Mouse (Mus musculus): ENCODE measurements around the gene Slc12a5. TPM values are rescaled to one million over a fixed set of nuclear protein-coding genes. Genes with fewer than 3 reads are reported as not detected.

The Slc12a5 gene
- polyA plus RNA-seq, 1 experiment from 2014 or later, result 1.3 TPM

GRCm38 (mm10) chr2:164924100-164924857, 36.3 kb upstream of the Slc12a5 start:
- H3K27ac ChIP-seq (ENCODE audit: poor library complexity, severe bottlenecking), result no peak overlapping the region

GRCm38 (mm10) chr2:164930706-164931581, 29.7 kb upstream of the Slc12a5 start:
- peaks cover 52% of the 10 kb centered on the region for H3K27me3 ChIP-seq (replicated peaks)
- H3K27ac ChIP-seq (ENCODE audit: poor library complexity, severe bottlenecking), result no peak overlapping the region
- 63% methylated on average over 11 of the region's 11 CpGs for WGBS
- no peak overlapping the region for H3K4me2 ChIP-seq
- no peak overlapping the region for H3K9ac ChIP-seq
- no peak for ATAC-seq (ENCODE audit: insufficient number of reproducible peaks, low FRiP score)
- H3K4me3 ChIP-seq, result no peak overlapping the region
- no peaks in the 10 kb centered on the region for H3K36me3 ChIP-seq
- H3K4me1 ChIP-seq (replicated peaks), result no peaks in the 10 kb centered on the region
- H3K9me3 ChIP-seq (replicated peaks), result no peaks in the 10 kb centered on the region

More at GRCm38 (mm10) chr2:164924100-164924857, 36.3 kb upstream of the Slc12a5 start:
- no peaks in the 10 kb centered on the region for H3K4me1 ChIP-seq (replicated peaks)
- H3K9me3 ChIP-seq (replicated peaks), result no peaks in the 10 kb centered on the region
- H3K4me3 ChIP-seq, result no peak overlapping the region
- ATAC-seq (ENCODE audit: insufficient number of reproducible peaks, low FRiP score), result peak; percentile 46; the same call in 1 of the 2 replicates
- 0 out of 2 replicates have a peak, but pooled peaks cover 6% of the 10 kb centered on the region for H3K27me3 ChIP-seq (replicated peaks)
- peaks cover 11% of the 10 kb centered on the region for H3K36me3 ChIP-seq
- H3K4me2 ChIP-seq, result no peak overlapping the region
- no peak overlapping the region for H3K9ac ChIP-seq
- WGBS, result 30% methylated on average over 11 of the region's 11 CpGs

GRCm38 (mm10) chr2:164933534-164933933, 27.1 kb upstream of the Slc12a5 start:
- H3K4me3 ChIP-seq, result no peak overlapping the region
- no peak overlapping the region for H3K4me2 ChIP-seq
- H3K27me3 ChIP-seq (replicated peaks), result peaks cover 71% of the 10 kb centered on the region

GRCm38 (mm10) chr2:164935991-164936390, 24.6 kb upstream of the Slc12a5 start:
- H3K4me2 ChIP-seq, result no peak overlapping the region
- no peak overlapping the region for H3K4me3 ChIP-seq
- no peak for ATAC-seq (ENCODE audit: insufficient number of reproducible peaks, low FRiP score)
- no peaks in the 10 kb centered on the region for H3K36me3 ChIP-seq
- H3K9me3 ChIP-seq (replicated peaks), result no peaks in the 10 kb centered on the region
- H3K4me1 ChIP-seq (replicated peaks), result peaks cover 13% of the 10 kb centered on the region; the same call in 1 of the 2 replicates
- H3K27me3 ChIP-seq (replicated peaks), result peaks cover 94% of the 10 kb centered on the region
- H3K9ac ChIP-seq, result no peak overlapping the region
- no peak overlapping the region for H3K27ac ChIP-seq (ENCODE audit: poor library complexity, severe bottlenecking)
- WGBS, result 67% methylated on average over 4 of the region's 4 CpGs

More at GRCm38 (mm10) chr2:164933534-164933933, 27.1 kb upstream of the Slc12a5 start:
- Histone ChIP-seq H3K9me3 (replicated peaks) (no peaks in the 10 kb centered on the region), H3K27ac (ENCODE audit: poor library complexity, severe bottlenecking) (no peak overlapping the region), H3K4me1 (replicated peaks) (0 out of 2 replicates have a peak, but pooled peaks cover 2% of the 10 kb centered on the region), H3K9ac (no peak overlapping the region), H3K36me3 (no peaks in the 10 kb centered on the region)
- no peak for ATAC-seq (ENCODE audit: insufficient number of reproducible peaks, low FRiP score)
- WGBS, result 43% methylated on average over 8 of the region's 10 CpGs

GRCm38 (mm10) chr2:164938146-164939091, 22.2 kb upstream of the Slc12a5 start:
- peak overlapping the region; percentile 72 for H3K4me2 ChIP-seq
- no peaks in the 10 kb centered on the region for H3K36me3 ChIP-seq
- H3K4me1 ChIP-seq (replicated peaks), result peaks cover 22% of the 10 kb centered on the region
- H3K9ac ChIP-seq, result peak overlapping the region; percentile 52; the same call in 1 of the 2 replicates
- H3K4me3 ChIP-seq, result peak overlapping the region; percentile 40
- H3K9me3 ChIP-seq (replicated peaks), result no peaks in the 10 kb centered on the region
- no peak overlapping the region for H3K27ac ChIP-seq (ENCODE audit: poor library complexity, severe bottlenecking)
- peaks cover 74% of the 10 kb centered on the region for H3K27me3 ChIP-seq (replicated peaks)
- 3% methylated on average over 39 of the region's 39 CpGs for WGBS
- ATAC-seq (ENCODE audit: insufficient number of reproducible peaks, low FRiP score), result peak; percentile 55; the same call in 1 of the 2 replicates

- no peak overlapping the region for H3K27ac ChIP-seq (ENCODE audit: poor library complexity, severe bottlenecking)
- peaks cover 22% of the 10 kb centered on the region for H3K4me1 ChIP-seq (replicated peaks)
- H3K9ac ChIP-seq, result peak overlapping the region; percentile 52; the same call in 1 of the 2 replicates
Measured at GRCm38 (mm10) chr2:164939106-164939505, 21.5 kb upstream of the Slc12a5 start.

GRCm38 (mm10) chr2:164940140-164940830, 20.3 kb upstream of the Slc12a5 start, which contains the start of gene Mmp9:
Mmp9 (plus strand) TSS chr2:164940780.
- 29% methylated on average over 10 of the region's 10 CpGs for WGBS
- Histone ChIP-seq H3K4me1 (replicated peaks) (peaks cover 22% of the 10 kb centered on the region), H3K9ac (no peak within 1 kb of the TSS), H3K4me3 (no peak within 1 kb of the TSS), H3K36me3 (no peaks in the 10 kb centered on the region), H3K4me2 (no peak within 1 kb of the TSS), H3K27me3 (replicated peaks) (peaks cover 59% of the 10 kb centered on the region), H3K9me3 (replicated peaks) (no peaks in the 10 kb centered on the region), H3K27ac (ENCODE audit: poor library complexity, severe bottlenecking) (no peak within 1 kb of the TSS)
- ATAC-seq (ENCODE audit: insufficient number of reproducible peaks, low FRiP score), result no peak

More at GRCm38 (mm10) chr2:164939106-164939505, 21.5 kb upstream of the Slc12a5 start:
- Histone ChIP-seq H3K9me3 (replicated peaks) (no peaks in the 10 kb centered on the region), H3K27me3 (replicated peaks) (peaks cover 70% of the 10 kb centered on the region), H3K4me2 (peak overlapping the region; percentile 72), H3K4me3 (peak overlapping the region; percentile 40), H3K36me3 (no peaks in the 10 kb centered on the region)
- 3% methylated on average over 11 of the region's 11 CpGs for WGBS
- no peak for ATAC-seq (ENCODE audit: insufficient number of reproducible peaks, low FRiP score)

- no peak for ATAC-seq (ENCODE audit: insufficient number of reproducible peaks, low FRiP score)
- no peak overlapping the region for H3K27ac ChIP-seq (ENCODE audit: poor library complexity, severe bottlenecking)
- WGBS, result 11% methylated on average over 5 of the region's 5 CpGs
- no peak overlapping the region for H3K4me2 ChIP-seq
- H3K9me3 ChIP-seq (replicated peaks), result no peaks in the 10 kb centered on the region
- H3K27me3 ChIP-seq (replicated peaks), result peaks cover 58% of the 10 kb centered on the region
- H3K9ac ChIP-seq, result no peak overlapping the region
- peaks cover 22% of the 10 kb centered on the region for H3K4me1 ChIP-seq (replicated peaks)
- H3K4me3 ChIP-seq, result no peak overlapping the region
- H3K36me3 ChIP-seq, result no peaks in the 10 kb centered on the region
Measured at GRCm38 (mm10) chr2:164942692-164943290, 17.8 kb upstream of the Slc12a5 start.

- Histone ChIP-seq H3K4me1 (replicated peaks) (peaks cover 15% of the 10 kb centered on the region), H3K27me3 (replicated peaks) (peaks cover 68% of the 10 kb centered on the region), H3K4me3 (no peak overlapping the region), H3K27ac (ENCODE audit: poor library complexity, severe bottlenecking) (no peak overlapping the region), H3K36me3 (no peaks in the 10 kb centered on the region), H3K4me2 (no peak overlapping the region), H3K9ac (no peak overlapping the region), H3K9me3 (replicated peaks) (no peaks in the 10 kb centered on the region)
- WGBS, result 35% methylated on average over 4 of the region's 4 CpGs
- ATAC-seq (ENCODE audit: insufficient number of reproducible peaks, low FRiP score), result no peak
Measured at GRCm38 (mm10) chr2:164947506-164947905, 13.1 kb upstream of the Slc12a5 start.
